Mouse (Mus musculus) left cerebral cortex, adult 6 months (tissue): ENCODE measurements around the gene Efhd2. TPM values are rescaled to one million over a fixed set of nuclear protein-coding genes. Genes with fewer than 3 reads are reported as not detected.

Source experiments
- long read RNA-seq, 2 experiments: library from polyadenylated mRNA; unstranded; transcript quantifications; one replicate each; pipeline ENCODE4 v2.0.0; 2019 to 2020
- polyA plus RNA-seq: library from polyadenylated mRNA; unstranded; fragments of <200 nt; fragmentation: Nextera tagmentation; gene quantifications from 2 replicates; pipeline ENCODE4 v1.2.3, GENCODE M21; 2021

The Efhd2 gene
- polyA plus RNA-seq, result 61.7 and 333 TPM in 2 replicates
- long read RNA-seq, experiment 1, transcript Efhd2-201 (4 exons, 2,381 nt), result major isoform, 147 of 216 reads
- long read RNA-seq, experiment 1, partial matches to known transcripts, result 61 of 216 reads
- long read RNA-seq, experiment 1, other reads (novel, unspliced or antisense), result 8 of 216 reads
- long read RNA-seq, experiment 2, transcript Efhd2-201 (4 exons, 2,381 nt), result major isoform, 33 of 111 reads
- long read RNA-seq, experiment 2, partial matches to known transcripts, result 9 of 111 reads
- long read RNA-seq, experiment 2, other reads (novel, unspliced or antisense), result 69 of 111 reads

GRCm38 (mm10) chr4:141874601-141875460 is at the start of gene Efhd2:
Gene Efhd2, minus strand, starts transcription at chr4:141874920.

GRCm38 (mm10) chr4:141845999-141846398 is 28.7 kb downstream of the Efhd2 start, which contains the start of gene Ctrc:
Gene Ctrc, minus strand, starts transcription at chr4:141846359.

DNA sequence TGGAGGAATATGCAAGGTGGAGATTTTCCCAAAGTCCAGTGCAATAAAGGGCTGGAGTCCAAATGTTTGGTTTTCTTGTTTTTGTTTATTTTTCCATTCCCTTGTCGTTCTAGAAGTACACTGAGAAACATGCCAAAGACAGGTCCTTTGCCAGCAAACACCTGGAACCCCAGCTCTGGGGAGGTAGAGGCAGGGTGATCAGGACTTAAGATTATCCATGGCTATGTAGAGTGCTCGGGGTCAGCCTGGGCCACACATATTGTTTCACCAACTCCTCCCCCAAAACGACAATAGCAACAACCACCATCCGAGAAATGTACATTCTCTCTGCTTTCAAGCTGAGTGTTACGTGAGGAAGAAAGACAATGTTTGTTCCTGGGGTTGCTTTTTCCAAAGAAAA is 48.7 kb downstream of the Efhd2 start, which contains the start of gene Cela2a:
Gene Cela2a (minus strand): TSS at position 101 of the 400 bp plus-strand sequence.

Other genes with a start within 250 kb of the Efhd2 start
- 8.3 and 9.7 TPM in 2 replicates for gene Plekhm2, start 210.0 kb downstream of the Efhd2 start, polyA plus RNA-seq
- not detected in 2 replicates for gene Rsc1a1, start 189.3 kb downstream of the Efhd2 start, polyA plus RNA-seq
- gene Ddi2, start 151.5 kb downstream of the Efhd2 start, polyA plus RNA-seq, result 5.9 and 6.1 TPM in 2 replicates
- gene Agmat, start 128.2 kb downstream of the Efhd2 start, polyA plus RNA-seq, result 4.6 and 7.3 TPM in 2 replicates
- gene Dnajc16, start 84.0 kb downstream of the Efhd2 start, polyA plus RNA-seq, result 10.5 and 11.6 TPM in 2 replicates
- 7.4 and 8.8 TPM in 2 replicates for gene Casp9, start 81.3 kb downstream of the Efhd2 start, polyA plus RNA-seq
- gene Cela2a, start 48.8 kb downstream of the Efhd2 start, polyA plus RNA-seq, result not detected in 2 replicates
- not detected in 2 replicates for gene Ctrc, start 28.6 kb downstream of the Efhd2 start, polyA plus RNA-seq
- gene Fhad1, start 140.2 kb upstream of the Efhd2 start, polyA plus RNA-seq, result 7.0 and 9.4 TPM in 2 replicates
- gene Tmem51, start 209.4 kb upstream of the Efhd2 start, polyA plus RNA-seq, result 6.9 and 7.7 TPM in 2 replicates